Mouse (Mus musculus): ENCODE results near the gene Snx29. TPM values are rescaled to one million over a fixed set of nuclear protein-coding genes. Genes with fewer than 3 reads are reported as not detected.

The Snx29 gene
- polyA plus RNA-seq, 1 experiment from 2014 or later, result 11.4 TPM

- H3K4me3 ChIP-seq (ENCODE audit: low read length), result no peak overlapping the region
- 93% methylated on average over 1 of the region's 1 CpGs for WGBS
- H3K36me3 ChIP-seq (ENCODE audit: control insufficient read depth, insufficient read depth, low read length), result no peaks in the 10 kb centered on the region
- no peaks in the 10 kb centered on the region for H3K9me3 ChIP-seq (ENCODE audit: control insufficient read depth, low read length)
- H3K9ac ChIP-seq (ENCODE audit: low read length), result no peak overlapping the region
- peaks cover 8% of the 10 kb centered on the region for H3K4me1 ChIP-seq (replicated peaks; ENCODE audit: control insufficient read depth, insufficient read depth, low read length)
- ATAC-seq (ENCODE audit: low read depth), result no peak
- H3K27ac ChIP-seq (ENCODE audit: low read length), result no peak overlapping the region
- no peak overlapping the region for H3K4me2 ChIP-seq (ENCODE audit: low read depth, low read length)
- H3K27me3 ChIP-seq (ENCODE audit: control insufficient read depth, insufficient read depth, low read depth, low read length), result no peaks in the 10 kb centered on the region
These were observed 303.3 kb downstream of the Snx29 start for GRCm38 (mm10) chr16:11626004-11626481.

GRCm38 (mm10) chr16:11626616-11627015 is 303.9 kb downstream of the Snx29 start:
- no peaks in the 10 kb centered on the region for H3K27me3 ChIP-seq (ENCODE audit: control insufficient read depth, insufficient read depth, low read depth, low read length)
- no peak overlapping the region for H3K4me3 ChIP-seq (ENCODE audit: low read length)
- peaks cover 14% of the 10 kb centered on the region for H3K4me1 ChIP-seq (replicated peaks; ENCODE audit: control insufficient read depth, insufficient read depth, low read length)
- H3K27ac ChIP-seq (ENCODE audit: low read length), result no peak overlapping the region
- no peak overlapping the region for H3K9ac ChIP-seq (ENCODE audit: low read length)
- no peak overlapping the region for H3K4me2 ChIP-seq (ENCODE audit: low read depth, low read length)
- no peak for ATAC-seq (ENCODE audit: low read depth)
- WGBS, result 82% methylated on average over 2 of the region's 2 CpGs
- H3K36me3 ChIP-seq (ENCODE audit: control insufficient read depth, insufficient read depth, low read length), result no peaks in the 10 kb centered on the region; the same call in 1 of the 2 replicates
- H3K9me3 ChIP-seq (ENCODE audit: control insufficient read depth, low read length), result no peaks in the 10 kb centered on the region

- 82% methylated on average over 9 of the region's 9 CpGs for WGBS
- Histone ChIP-seq H3K9me3 (ENCODE audit: control insufficient read depth, low read length) (no peaks in the 10 kb centered on the region), H3K4me1 (replicated peaks; ENCODE audit: control insufficient read depth, insufficient read depth, low read length) (peaks cover 20% of the 10 kb centered on the region), H3K36me3 (ENCODE audit: control insufficient read depth, insufficient read depth, low read length) (no peaks in the 10 kb centered on the region; the same call in 1 of the 2 replicates), H3K9ac (ENCODE audit: low read length) (no peak overlapping the region), H3K27ac (ENCODE audit: low read length) (no peak overlapping the region), H3K4me3 (ENCODE audit: low read length) (no peak overlapping the region), H3K4me2 (ENCODE audit: low read depth, low read length) (no peak overlapping the region), H3K27me3 (ENCODE audit: control insufficient read depth, insufficient read depth, low read depth, low read length) (no peaks in the 10 kb centered on the region)
- ATAC-seq (ENCODE audit: low read depth), result no peak
These were observed 305.3 kb downstream of the Snx29 start for GRCm38 (mm10) chr16:11627866-11628638.

GRCm38 (mm10) chr16:11629704-11630103 is 307.0 kb downstream of the Snx29 start:
- Histone ChIP-seq H3K9me3 (ENCODE audit: control insufficient read depth, low read length) (no peaks in the 10 kb centered on the region), H3K4me2 (ENCODE audit: low read depth, low read length) (no peak overlapping the region), H3K27me3 (ENCODE audit: control insufficient read depth, insufficient read depth, low read depth, low read length) (no peaks in the 10 kb centered on the region), H3K36me3 (ENCODE audit: control insufficient read depth, insufficient read depth, low read length) (no peaks in the 10 kb centered on the region; the same call in 1 of the 2 replicates), H3K9ac (ENCODE audit: low read length) (no peak overlapping the region), H3K27ac (ENCODE audit: low read length) (no peak overlapping the region), H3K4me3 (ENCODE audit: low read length) (no peak overlapping the region), H3K4me1 (replicated peaks; ENCODE audit: control insufficient read depth, insufficient read depth, low read length) (peaks cover 20% of the 10 kb centered on the region)
- WGBS, result 87% methylated on average over 7 of the region's 7 CpGs
- ATAC-seq (ENCODE audit: low read depth), result no peak

- H3K4me1 ChIP-seq (replicated peaks; ENCODE audit: control insufficient read depth, insufficient read depth, low read length), result peaks cover 20% of the 10 kb centered on the region
- no peak overlapping the region for H3K4me3 ChIP-seq (ENCODE audit: low read length)
- H3K27me3 ChIP-seq (ENCODE audit: control insufficient read depth, insufficient read depth, low read depth, low read length), result no peaks in the 10 kb centered on the region
- no peaks in the 10 kb centered on the region; the same call in 1 of the 2 replicates for H3K36me3 ChIP-seq (ENCODE audit: control insufficient read depth, insufficient read depth, low read length)
- peak overlapping the region; percentile 24; the same call in 1 of the 2 replicates for H3K27ac ChIP-seq (ENCODE audit: low read length)
- WGBS, result 31% methylated on average over 5 of the region's 5 CpGs
- no peak overlapping the region for H3K9ac ChIP-seq (ENCODE audit: low read length)
- ATAC-seq (ENCODE audit: low read depth), result peak; percentile 86
- H3K9me3 ChIP-seq (ENCODE audit: control insufficient read depth, low read length), result no peaks in the 10 kb centered on the region
- no peak overlapping the region for H3K4me2 ChIP-seq (ENCODE audit: low read depth, low read length)
These were observed 307.8 kb downstream of the Snx29 start for GRCm38 (mm10) chr16:11630489-11630888.

GRCm38 (mm10) chr16:11632205-11632747 is 309.6 kb downstream of the Snx29 start:
- Histone ChIP-seq H3K36me3 (ENCODE audit: control insufficient read depth, insufficient read depth, low read length) (no peaks in the 10 kb centered on the region; the same call in 1 of the 2 replicates), H3K9ac (ENCODE audit: low read length) (no peak overlapping the region), H3K9me3 (ENCODE audit: control insufficient read depth, low read length) (no peaks in the 10 kb centered on the region), H3K27ac (ENCODE audit: low read length) (no peak overlapping the region), H3K27me3 (ENCODE audit: control insufficient read depth, insufficient read depth, low read depth, low read length) (no peaks in the 10 kb centered on the region), H3K4me2 (ENCODE audit: low read depth, low read length) (no peak overlapping the region), H3K4me1 (replicated peaks; ENCODE audit: control insufficient read depth, insufficient read depth, low read length) (peaks cover 31% of the 10 kb centered on the region), H3K4me3 (ENCODE audit: low read length) (no peak overlapping the region)
- WGBS, result 36% methylated on average over 2 of the region's 2 CpGs
- no peak for ATAC-seq (ENCODE audit: low read depth)

- Histone ChIP-seq H3K9me3 (ENCODE audit: control insufficient read depth, low read length) (no peaks in the 10 kb centered on the region), H3K4me3 (ENCODE audit: low read length) (no peak overlapping the region), H3K36me3 (ENCODE audit: control insufficient read depth, insufficient read depth, low read length) (no peaks in the 10 kb centered on the region; the same call in 1 of the 2 replicates), H3K4me1 (replicated peaks; ENCODE audit: control insufficient read depth, insufficient read depth, low read length) (peaks cover 24% of the 10 kb centered on the region), H3K27ac (ENCODE audit: low read length) (no peak overlapping the region), H3K4me2 (ENCODE audit: low read depth, low read length) (no peak overlapping the region), H3K27me3 (ENCODE audit: control insufficient read depth, insufficient read depth, low read depth, low read length) (no peaks in the 10 kb centered on the region), H3K9ac (ENCODE audit: low read length) (no peak overlapping the region)
- ATAC-seq (ENCODE audit: low read depth), result no peak
- WGBS, result 47% methylated on average over 7 of the region's 7 CpGs
These were observed 313.6 kb downstream of the Snx29 start for GRCm38 (mm10) chr16:11636196-11636733.

- Histone ChIP-seq H3K4me3 (ENCODE audit: low read length) (no peak overlapping the region), H3K36me3 (ENCODE audit: control insufficient read depth, insufficient read depth, low read length) (no peaks in the 10 kb centered on the region), H3K9ac (ENCODE audit: low read length) (no peak overlapping the region), H3K9me3 (ENCODE audit: control insufficient read depth, low read length) (no peaks in the 10 kb centered on the region), H3K4me1 (replicated peaks; ENCODE audit: control insufficient read depth, insufficient read depth, low read length) (peaks cover 18% of the 10 kb centered on the region), H3K27ac (ENCODE audit: low read length) (peak overlapping the region; percentile 32; the same call in 1 of the 2 replicates), H3K4me2 (ENCODE audit: low read depth, low read length) (no peak overlapping the region), H3K27me3 (ENCODE audit: control insufficient read depth, insufficient read depth, low read depth, low read length) (no peaks in the 10 kb centered on the region)
- ATAC-seq (ENCODE audit: low read depth), result 0 out of 2 replicates have a peak, but pooled peaks have one; percentile 20
- WGBS, result 0% methylated on average over 3 of the region's 3 CpGs
These were observed 314.2 kb downstream of the Snx29 start for GRCm38 (mm10) chr16:11636902-11637301.

GRCm38 (mm10) chr16:11637794-11638193 is 315.1 kb downstream of the Snx29 start:
- H3K27me3 ChIP-seq (ENCODE audit: control insufficient read depth, insufficient read depth, low read depth, low read length), result no peaks in the 10 kb centered on the region
- H3K4me3 ChIP-seq (ENCODE audit: low read length), result no peak overlapping the region
- no peaks in the 10 kb centered on the region for H3K36me3 ChIP-seq (ENCODE audit: control insufficient read depth, insufficient read depth, low read length)
- no peak overlapping the region for H3K27ac ChIP-seq (ENCODE audit: low read length)
- peaks cover 18% of the 10 kb centered on the region; the same call in 1 of the 2 replicates for H3K4me1 ChIP-seq (replicated peaks; ENCODE audit: control insufficient read depth, insufficient read depth, low read length)
- H3K4me2 ChIP-seq (ENCODE audit: low read depth, low read length), result no peak overlapping the region
- no peak for ATAC-seq (ENCODE audit: low read depth)
- no peak overlapping the region for H3K9ac ChIP-seq (ENCODE audit: low read length)
- H3K9me3 ChIP-seq (ENCODE audit: control insufficient read depth, low read length), result no peaks in the 10 kb centered on the region
